ENCODE assay signal across 11 mouse cellular contexts in genomic region chr14:86684585-86685503, GRCm38 (mm10).
DNase-seq lines count a peak whose midpoint lies in the region; ATAC-seq lines count a peak whose summit lies in the region.
"Had no signal": no experiment of that assay in that cellular context is flagged by ENCODE, and none has a peak within 500 bp of the region (broad histone marks: within the 10 kb centered on the region; RNA-seq: fewer than 3 reads in every experiment).

No protein-coding gene starts in this region.

- ATAC-seq in liver, embryonic 12.5 days, result no peak

- peak overlapping the region; percentile 75 for H3K27ac ChIP-seq in hindbrain, embryonic 10.5 days
- H3K27ac ChIP-seq in liver, embryonic 12.5 days, result no peak overlapping the region
- H3K27ac ChIP-seq: limb, embryonic 10.5 days had no signal

- no peak overlapping the region for H3K4me2 ChIP-seq in liver, embryonic 12.5 days

- H3K4me3 ChIP-seq in hindbrain, embryonic 10.5 days, result no peak overlapping the region
- H3K4me3 ChIP-seq in liver, embryonic 12.5 days, result no peak overlapping the region
- H3K4me3 ChIP-seq: limb, embryonic 10.5 days had no signal

- no peaks in the 10 kb centered on the region for H3K36me3 ChIP-seq in hindbrain, embryonic 10.5 days
- no peaks in the 10 kb centered on the region for H3K36me3 ChIP-seq in liver, embryonic 12.5 days
- H3K36me3 ChIP-seq: limb, embryonic 10.5 days had no signal

- WGBS in hindbrain, embryonic 10.5 days, result 59% methylated on average over 11 of the region's 11 CpGs
- WGBS in liver, embryonic 12.5 days (ENCODE audit: insufficient replicate concordance), result 64% methylated on average over 11 of the region's 11 CpGs

- H3K9ac ChIP-seq in liver, embryonic 12.5 days, result no peak overlapping the region

- H3K4me1 ChIP-seq in hindbrain, embryonic 10.5 days (replicated peaks), result peaks cover 13% of the 10 kb centered on the region
- no peaks in the 10 kb centered on the region for H3K4me1 ChIP-seq in liver, embryonic 12.5 days
- H3K4me1 ChIP-seq: limb, embryonic 10.5 days had no signal

- no peaks in the 10 kb centered on the region for H3K27me3 ChIP-seq in hindbrain, embryonic 10.5 days (ENCODE audit: insufficient read depth, poor library complexity, severe bottlenecking)
- H3K27me3 ChIP-seq in liver, embryonic 12.5 days (replicated peaks), result no peaks in the 10 kb centered on the region

- peak; percentile 18 to 20 for DNase-seq in layer of hippocampus, postnatal 14 days (ENCODE audit: low spot score in 2 of 2)
- no peak for DNase-seq in layer of hippocampus, adult 9-10 months (ENCODE audit: low spot score)
- DNase-seq in hindbrain, embryonic 10.5 days (ENCODE audit: low spot score), result no peak
- peak; percentile 30 for DNase-seq in lung, postnatal 14 days
- peak; percentile 52 for DNase-seq in retina, embryonic 14.5 days (ENCODE audit: low spot score)
- no peak for DNase-seq in spleen, postnatal 10 days (ENCODE audit: low spot score in 2 of 2)
- no peak for DNase-seq in spleen, postnatal 14 days (ENCODE audit: low spot score in 2 of 2)
- DNase-seq: embryo, embryonic 11 days; thymus, postnatal 4 days had no signal

- no peaks in the 10 kb centered on the region for H3K9me3 ChIP-seq in hindbrain, embryonic 10.5 days
- no peaks in the 10 kb centered on the region for H3K9me3 ChIP-seq in liver, embryonic 12.5 days (replicated peaks)
- H3K9me3 ChIP-seq: limb, embryonic 10.5 days had no signal

Comparison
In these comparisons a context has a peak if more than half of its experiments do, and no peak if none do; other contexts are left out.
1. DNase-seq: peak in layer of hippocampus, postnatal 14 days (2 of 2), lung, postnatal 14 days (single experiment) and retina, embryonic 14.5 days (single experiment); none in layer of hippocampus, adult 9-10 months (single experiment), hindbrain, embryonic 10.5 days (single experiment), spleen, postnatal 10 days (0 of 2) and spleen, postnatal 14 days (0 of 2).